ENCODE assay signal across 8 mouse cellular contexts in genomic region chr4:133370298-133371274, GRCm38 (mm10). TPM values are rescaled to one million over a fixed set of nuclear protein-coding genes. Genes with fewer than 3 reads are reported as not detected.
DNase-seq lines count a peak whose midpoint lies in the region; ATAC-seq and TF ChIP-seq lines count a peak whose summit lies in the region.

No protein-coding gene starts in this region.

- H3K9ac ChIP-seq in lung, embryonic 14.5 days = peak overlapping the region; percentile 90
- H3K9ac ChIP-seq in forebrain, embryonic 13.5 days = peak overlapping the region; percentile 96
- H3K9ac ChIP-seq in liver, embryonic 14.5 days (replicated peaks) = peak overlapping the region; percentile 90

- ATAC-seq in lung, embryonic 14.5 days (ENCODE audit: insufficient read depth) = no peak
- no peak for ATAC-seq in forebrain, embryonic 13.5 days
- ATAC-seq in liver, embryonic 14.5 days (ENCODE audit: insufficient read depth) = no peak
- ATAC-seq in activated CD4-positive, CD25-positive, alpha-beta regulatory T cell, adult 4 months = no peak

- peaks cover 29% of the 10 kb centered on the region for H3K4me1 ChIP-seq in lung, embryonic 14.5 days (ENCODE audit: insufficient read depth)
- peaks cover 27% of the 10 kb centered on the region for H3K4me1 ChIP-seq in bone marrow macrophage, adult 2 months (ENCODE audit: control insufficient read depth, insufficient read depth, low read length)
- H3K4me1 ChIP-seq in forebrain, embryonic 13.5 days = peaks cover 47% of the 10 kb centered on the region
- H3K4me1 ChIP-seq in liver, embryonic 14.5 days (replicated peaks; ENCODE audit: control insufficient read depth in 2 of 2, insufficient read depth in 2 of 2, low read length in 1 of 2) = peaks cover 36 to 44% of the 10 kb centered on the region in 2 experiments

- TF ChIP-seq EP300 in liver, embryonic 14.5 days (IDR thresholded peaks at IDR 0.05; ENCODE audit: low read depth) = no peak

- peak overlapping the region; percentile 78 for H3K4me2 ChIP-seq in lung, embryonic 14.5 days
- peak overlapping the region; percentile 65 for H3K4me2 ChIP-seq in forebrain, embryonic 13.5 days
- H3K4me2 ChIP-seq in liver, embryonic 14.5 days (ENCODE audit: low read depth) = peak overlapping the region; percentile 99

- TF ChIP-seq CTCF in lung, embryonic 14.5 days (IDR thresholded peaks at IDR 0.05; ENCODE audit: low read depth) = no peak
- TF ChIP-seq CTCF in bone marrow macrophage, adult 2 months (IDR thresholded peaks at IDR 0.05; ENCODE audit: low read depth, low read length) = no peak
- no peak for TF ChIP-seq CTCF in liver, embryonic 14.5 days (IDR thresholded peaks at IDR 0.05; ENCODE audit: low read depth)

- peak overlapping the region; percentile 83; the same call in 1 of the 2 replicates for H3K27ac ChIP-seq in lung, embryonic 14.5 days (ENCODE audit: low read depth)
- peak overlapping the region; percentile 20; the same call in 1 of the 2 replicates for H3K27ac ChIP-seq in bone marrow macrophage, adult 2 months (ENCODE audit: insufficient read depth, low read depth, low read length)
- H3K27ac ChIP-seq in forebrain, embryonic 13.5 days = peak overlapping the region; percentile 64; the same call in 1 of the 2 replicates
- H3K27ac ChIP-seq in liver, embryonic 14.5 days = peak overlapping the region; percentile 54

- no peaks in the 10 kb centered on the region; the same call in 1 of the 2 replicates for H3K36me3 ChIP-seq in lung, embryonic 14.5 days (ENCODE audit: insufficient read depth)
- H3K36me3 ChIP-seq in forebrain, embryonic 13.5 days (ENCODE audit: poor library complexity, severe bottlenecking) = no peaks in the 10 kb centered on the region; the same call in 1 of the 2 replicates
- H3K36me3 ChIP-seq in liver, embryonic 14.5 days (replicated peaks; ENCODE audit: control insufficient read depth, insufficient read depth, low read depth) = no peaks in the 10 kb centered on the region

- H3K4me3 ChIP-seq in lung, embryonic 14.5 days (ENCODE audit: low read depth, low read length) = peak overlapping the region; percentile 90
- H3K4me3 ChIP-seq in bone marrow macrophage, adult 2 months (ENCODE audit: insufficient read depth, low read length) = peak overlapping the region; percentile 72
- H3K4me3 ChIP-seq in forebrain, embryonic 13.5 days = peak overlapping the region; percentile 83
- H3K4me3 ChIP-seq in liver, embryonic 14.5 days (ENCODE audit: insufficient read depth in 1 of 2, low read depth in 2 of 2, low read length in 2 of 2) = peak overlapping the region; percentile 82 to 90

- no peak for DNase-seq in lung, embryonic 14.5 days
- DNase-seq in lung, postnatal 10 days = no peak
- DNase-seq in liver, embryonic 14.5 days (ENCODE audit: low read depth in 3 of 3, low spot score in 3 of 3) = peak in 2 of 3 experiments; percentile 71 to 77
- DNase-seq in kidney, postnatal 14 days = no peak
- DNase-seq in kidney, adult 8-10 months = no peak

- H3K27me3 ChIP-seq in lung, embryonic 14.5 days (ENCODE audit: insufficient read depth, low read length) = no peaks in the 10 kb centered on the region
- no peaks in the 10 kb centered on the region for H3K27me3 ChIP-seq in forebrain, embryonic 13.5 days
- H3K27me3 ChIP-seq in liver, embryonic 14.5 days (ENCODE audit: control insufficient read depth, insufficient read depth, low read length) = no peaks in the 10 kb centered on the region

- no peaks in the 10 kb centered on the region for H3K9me3 ChIP-seq in lung, embryonic 14.5 days (ENCODE audit: low read depth, low read length)
- H3K9me3 ChIP-seq in forebrain, embryonic 13.5 days (replicated peaks) = no peaks in the 10 kb centered on the region
- H3K9me3 ChIP-seq in liver, embryonic 14.5 days (ENCODE audit: control insufficient read depth, low read length) = no peaks in the 10 kb centered on the region

- WGBS in lung, embryonic 14.5 days = 60% methylated on average over 22 of the region's 22 CpGs
- WGBS in forebrain, embryonic 13.5 days = 68% methylated on average over 22 of the region's 22 CpGs
- WGBS in liver, embryonic 14.5 days (ENCODE audit: insufficient replicate concordance) = 47% methylated on average over 22 of the region's 22 CpGs

- no peak for TF ChIP-seq POLR2A in bone marrow macrophage, adult 2 months (IDR thresholded peaks at IDR 0.05; ENCODE audit: borderline replicate concordance, low read depth, low read length)

RNA-seq across cellular contexts. Expression of gene Slc9a1, which starts 1.1 kb away (rescaled TPM):
- polyA plus RNA-seq in lung, embryonic 14.5 days (2014; fragmentation: Nextera tagmentation; extraction: Ambion mirVana) = 8.7 and 9.7 TPM in 2 replicates
- polyA plus RNA-seq in bone marrow macrophage, adult 2 months (2012; ENCODE audit: insufficient read depth, insufficient read length, missing spikeins) = 27.7 and 31.6 TPM in 2 replicates
- 5.6 and 7.3 TPM in 2 replicates for polyA plus RNA-seq in forebrain, embryonic 13.5 days (2015; fragmentation: Nextera tagmentation; extraction: Ambion mirVana)
- polyA plus RNA-seq in liver, embryonic 14.5 days (2012; rRNA removed) = 6.7 and 7.6 TPM in 2 replicates
- polyA plus RNA-seq in liver, embryonic 14.5 days (2014; fragmentation: Nextera tagmentation; extraction: Ambion mirVana) = 2.1 and 2.3 TPM in 2 replicates
- polyA plus RNA-seq in activated CD4-positive, CD25-positive, alpha-beta regulatory T cell, adult 4 months (2017; shearing (Covaris generic)) = 10 to 100 TPM; 10.4 to 11.3 TPM

RNA-seq across cellular contexts. Expression of gene Wdtc1, which starts 17.3 kb away (rescaled TPM):
- polyA plus RNA-seq in lung, embryonic 14.5 days (2014; fragmentation: Nextera tagmentation; extraction: Ambion mirVana) = 13.8 and 15.3 TPM in 2 replicates
- polyA plus RNA-seq in bone marrow macrophage, adult 2 months (2012; ENCODE audit: insufficient read depth, insufficient read length, missing spikeins) = 30.5 TPM in 2 replicates
- polyA plus RNA-seq in forebrain, embryonic 13.5 days (2015; fragmentation: Nextera tagmentation; extraction: Ambion mirVana) = 14.0 and 16.9 TPM in 2 replicates
- polyA plus RNA-seq in liver, embryonic 14.5 days (2012; rRNA removed) = 6.4 and 7.0 TPM in 2 replicates
- 7.3 and 9.1 TPM in 2 replicates for polyA plus RNA-seq in liver, embryonic 14.5 days (2014; fragmentation: Nextera tagmentation; extraction: Ambion mirVana)
- 1 to 10 TPM; 5.5 to 8.9 TPM for polyA plus RNA-seq in activated CD4-positive, CD25-positive, alpha-beta regulatory T cell, adult 4 months (2017; shearing (Covaris generic))

Comparison
In these comparisons a context has a peak if more than half of its experiments do, and no peak if none do; other contexts are left out.
1. DNase-seq: peak in liver, embryonic 14.5 days (2 of 3); none in lung, embryonic 14.5 days (single experiment), lung, postnatal 10 days (single experiment), kidney, postnatal 14 days (single experiment) and kidney, adult 8-10 months (0 of 2).
2. H3K27ac ChIP-seq: peak in every context shown above with its lines; median percentile 83 in lung, embryonic 14.5 days; 64 in forebrain, embryonic 13.5 days; 54 in liver, embryonic 14.5 days; 20 in bone marrow macrophage, adult 2 months.
3. Peak in every context shown above with its lines, with median percentiles within 50 percentile points of each other: H3K4me2 ChIP-seq, H3K4me3 ChIP-seq and H3K9ac ChIP-seq.